18 mouse cellular contexts compared by ENCODE assay signal in genomic region chr1:70037384-70037783, GRCm38 (mm10).
"Had no signal": no experiment of that assay in that cellular context is flagged by ENCODE, and none has a peak within 500 bp of the region (broad histone marks: within the 10 kb centered on the region; RNA-seq: fewer than 3 reads in every experiment).

No protein-coding gene starts in this region.

- H3K27me3 ChIP-seq: midbrain, embryonic 12.5 days; neural tube, embryonic 13.5 days; neural tube, embryonic 15.5 days had no signal

- H3K4me3 ChIP-seq: midbrain, embryonic 10.5 days; midbrain, embryonic 12.5 days; myocyte; neural tube, embryonic 13.5 days; neural tube, embryonic 15.5 days had no signal

- H3K27ac ChIP-seq: midbrain, embryonic 10.5 days; midbrain, embryonic 12.5 days; neural tube, embryonic 13.5 days; neural tube, embryonic 15.5 days had no signal

- H3K4me1 ChIP-seq: midbrain, embryonic 10.5 days; midbrain, embryonic 12.5 days; neural tube, embryonic 13.5 days; neural tube, embryonic 15.5 days had no signal

- DNase-seq: lung, adult 18-20 months; lung, embryonic 14.5 days; lung, postnatal 10 days; lung, postnatal 4 days; midbrain, embryonic 14.5 days; retina, postnatal 1 day; right cerebral cortex, adult 18-20 months; right cerebral cortex, postnatal 25 days; right cerebral cortex, postnatal 4 days; spleen, adult 18-20 months; thymus, adult 2 months; thymus, postnatal 25 days had no signal

- ATAC-seq: midbrain, embryonic 16.5 days had no signal

- H3K4me2 ChIP-seq: lung, embryonic 14.5 days; midbrain, embryonic 12.5 days; neural tube, embryonic 13.5 days; neural tube, embryonic 15.5 days had no signal

- H3K36me3 ChIP-seq: midbrain, embryonic 10.5 days; midbrain, embryonic 12.5 days; neural tube, embryonic 13.5 days; neural tube, embryonic 15.5 days had no signal

- H3K9ac ChIP-seq: lung, embryonic 14.5 days; midbrain, embryonic 12.5 days; neural tube, embryonic 13.5 days; neural tube, embryonic 15.5 days had no signal

- H3K9me3 ChIP-seq: midbrain, embryonic 10.5 days; midbrain, embryonic 12.5 days; neural tube, embryonic 13.5 days; neural tube, embryonic 15.5 days had no signal
